Mouse (Mus musculus): ENCODE measurements around the gene Sept11.

DNA sequence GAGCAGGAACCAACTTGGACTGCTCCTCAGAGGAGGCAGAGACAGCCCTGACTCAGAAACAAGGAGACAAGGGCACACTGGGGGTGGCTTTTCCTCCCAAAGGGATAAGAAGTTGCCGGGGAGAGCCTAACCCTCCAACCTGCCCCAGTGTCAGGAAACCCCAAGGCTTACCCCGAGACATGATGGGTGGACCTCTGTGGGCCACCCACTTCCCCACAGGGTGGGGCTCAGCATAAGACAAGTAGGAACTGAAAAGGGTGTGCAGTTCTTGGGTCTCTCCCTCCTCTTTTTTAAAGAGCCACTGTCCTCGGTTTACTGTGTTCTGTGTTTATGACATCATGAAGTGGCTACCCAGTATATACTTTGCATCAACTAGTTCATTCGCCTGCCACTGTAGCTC is 59.2 kb downstream of the Sept11 start:
- TF ChIP-seq CTCF (IDR thresholded peaks at IDR 0.05; ENCODE audit: control insufficient read depth, insufficient read depth, insufficient replicate concordance, low read depth, low read length) (no peak), POLR2A (IDR thresholded peaks at IDR 0.05; ENCODE audit: control insufficient read depth, low read depth, low read length) (no peak)
